Mouse (Mus musculus) cerebellum, adult 8-10 months (tissue): ENCODE results near the gene Il21.
A peak's percentile ranks its signal among the peaks of the same experiment; 100 is the strongest.

Source experiments
- DNase-seq: peaks from one replicate; pipeline ENCODE4 v3.0.0; 2022

Gene Il21

DNA sequence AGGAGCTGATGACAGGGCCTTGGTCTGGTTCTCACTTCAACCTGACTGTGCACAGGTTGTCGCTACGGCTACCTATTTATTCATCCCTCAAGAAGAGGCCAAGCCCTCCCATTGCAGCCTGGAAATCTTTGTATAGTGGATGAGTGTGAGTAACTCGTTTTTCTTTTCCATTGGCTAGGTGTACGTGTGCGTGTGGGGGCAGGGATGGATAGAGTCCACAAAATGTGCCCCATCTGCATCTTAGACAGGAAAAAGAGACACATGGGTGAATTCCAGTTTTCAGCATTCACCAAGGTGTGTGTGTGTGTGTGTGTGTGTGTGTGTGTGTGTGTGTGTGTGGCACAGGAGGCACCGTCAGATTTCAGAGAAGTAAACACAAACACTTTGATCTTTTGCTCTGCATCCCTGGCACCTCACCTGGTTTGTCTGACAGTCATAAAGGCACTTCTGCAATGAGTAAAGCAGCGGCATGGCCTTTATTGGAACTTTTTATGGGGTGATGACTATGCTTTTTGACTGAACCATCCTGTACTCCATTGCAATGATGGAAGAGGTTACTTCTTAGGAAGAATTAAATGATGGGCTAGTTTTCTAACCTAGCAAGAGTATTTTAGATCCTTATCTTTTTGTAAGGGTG is at the start of gene Il21:
Gene Il21 (minus strand): TSS at position 51 of the 637 bp plus-strand sequence.
- no peak for DNase-seq

DNA sequence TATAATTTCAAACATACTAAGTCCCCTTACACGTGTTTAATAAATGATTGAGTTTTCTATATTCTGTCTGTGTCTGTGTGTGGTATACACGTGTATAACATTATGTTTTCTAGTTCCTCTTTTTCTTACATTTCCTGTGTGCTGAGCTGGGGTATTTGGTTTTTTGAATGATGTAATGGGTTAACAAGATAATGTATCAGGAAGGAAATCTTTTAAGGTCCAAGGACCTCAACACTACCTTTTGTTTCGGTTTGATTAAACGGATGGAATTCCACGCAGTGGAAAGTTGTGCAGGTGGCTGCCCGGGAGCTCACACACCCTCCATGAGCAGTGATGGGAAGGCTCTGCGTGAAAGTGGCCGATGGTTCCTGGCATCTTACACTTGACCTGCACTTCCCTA is 48.4 kb upstream of the Il21 start:
- no peak for DNase-seq

DNA sequence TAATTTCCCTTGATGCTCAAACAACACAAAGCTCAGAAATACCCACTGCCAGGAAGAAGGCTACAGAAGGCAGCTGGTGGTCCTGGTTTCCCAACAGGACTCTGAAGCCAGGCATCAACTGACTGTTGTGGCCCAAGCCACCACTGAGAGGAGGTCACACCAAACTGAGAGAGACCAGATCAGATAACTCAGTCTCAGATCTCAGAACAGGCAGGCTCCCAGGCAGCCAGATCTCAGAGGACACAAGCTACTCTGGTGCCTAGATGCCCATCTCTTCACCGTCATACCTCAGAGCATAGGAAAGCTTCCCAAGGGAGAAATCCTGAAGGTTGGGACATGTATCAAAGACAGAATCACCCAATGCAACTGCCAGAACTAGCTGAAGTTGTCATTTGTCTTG is 47.8 kb upstream of the Il21 start:
- no peak for DNase-seq

- no peak for DNase-seq
Observed at GRCm38 (mm10) chr3:37274661-37275060, 42.2 kb upstream of the Il21 start.

- DNase-seq: no peak
Observed at GRCm38 (mm10) chr3:37273092-37273491, 40.7 kb upstream of the Il21 start.

DNA sequence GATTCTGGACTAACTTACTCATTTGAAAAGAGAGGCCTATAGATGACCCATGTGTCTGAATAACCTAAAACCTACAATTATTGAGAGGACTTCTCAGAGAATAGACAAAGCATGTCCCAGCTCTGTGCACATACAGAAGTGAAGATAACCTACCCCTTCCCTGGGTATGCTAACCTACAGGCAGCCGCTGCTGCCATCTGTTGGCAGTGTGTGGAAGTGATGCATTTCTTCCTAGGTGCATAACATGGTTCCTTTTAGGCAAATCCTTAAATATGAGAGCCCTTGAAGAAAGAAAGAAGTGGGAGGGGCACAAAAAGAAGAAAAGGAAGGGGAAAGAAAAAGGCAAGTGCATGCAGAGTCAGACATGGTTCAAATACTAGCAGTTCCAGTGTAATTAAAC is 38.8 kb upstream of the Il21 start:
- DNase-seq: peak; percentile 3

DNA sequence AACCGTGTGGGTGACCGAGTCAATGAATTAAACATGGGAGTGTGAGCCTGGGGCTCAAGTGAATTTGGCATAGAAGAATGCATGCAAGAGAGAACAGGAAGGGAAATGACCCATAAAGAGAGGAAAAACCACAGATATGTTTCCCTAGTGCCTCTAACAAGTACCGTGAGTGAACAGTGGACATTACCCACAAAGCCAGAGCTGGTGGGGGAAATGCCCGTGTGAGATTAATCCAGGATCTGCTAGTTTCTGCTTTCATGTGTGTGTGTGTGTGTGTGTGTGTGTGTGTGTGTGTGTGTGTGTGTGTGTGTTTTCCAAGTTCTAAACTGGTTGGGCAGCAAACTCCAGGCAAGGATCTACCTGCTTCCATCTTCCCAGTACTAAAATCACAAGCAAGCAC is 37.5 kb upstream of the Il21 start:
- DNase-seq: no peak

GRCm38 (mm10) chr3:37268338-37268737 is 35.9 kb upstream of the Il21 start:
- DNase-seq: no peak

DNA sequence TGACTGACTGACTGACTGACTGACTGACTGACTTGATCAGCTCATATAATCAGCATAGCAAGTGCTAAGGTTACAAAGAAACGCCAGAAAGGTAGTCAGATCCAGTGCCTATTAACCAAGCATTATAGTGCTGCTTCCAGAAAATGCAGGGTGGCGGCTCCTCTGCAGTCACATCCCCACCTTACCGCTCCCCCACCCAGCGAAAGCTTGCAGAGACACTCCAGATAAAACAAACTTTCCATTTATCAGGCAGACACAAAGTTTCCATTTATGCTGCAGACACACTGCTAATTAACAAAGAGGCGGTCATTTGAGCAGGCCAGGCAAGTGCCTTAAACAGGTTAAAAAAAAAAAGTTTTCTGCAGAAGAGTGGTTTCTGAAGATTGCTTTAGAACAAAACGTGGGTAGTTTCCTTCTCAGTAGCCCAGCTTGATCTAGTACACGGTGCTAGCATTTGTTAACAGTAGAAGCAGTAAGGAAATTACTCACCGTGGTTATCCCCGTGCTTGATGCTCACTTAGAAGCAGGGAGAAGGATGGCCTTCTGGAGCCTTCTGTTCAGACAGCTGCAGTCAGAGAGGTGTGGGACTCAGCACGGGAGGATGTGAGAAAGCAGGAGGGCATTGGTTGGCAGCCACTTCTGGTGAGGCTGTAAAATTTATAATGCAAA is 27.0 kb upstream of the Il21 start:
- DNase-seq: no peak

DNA sequence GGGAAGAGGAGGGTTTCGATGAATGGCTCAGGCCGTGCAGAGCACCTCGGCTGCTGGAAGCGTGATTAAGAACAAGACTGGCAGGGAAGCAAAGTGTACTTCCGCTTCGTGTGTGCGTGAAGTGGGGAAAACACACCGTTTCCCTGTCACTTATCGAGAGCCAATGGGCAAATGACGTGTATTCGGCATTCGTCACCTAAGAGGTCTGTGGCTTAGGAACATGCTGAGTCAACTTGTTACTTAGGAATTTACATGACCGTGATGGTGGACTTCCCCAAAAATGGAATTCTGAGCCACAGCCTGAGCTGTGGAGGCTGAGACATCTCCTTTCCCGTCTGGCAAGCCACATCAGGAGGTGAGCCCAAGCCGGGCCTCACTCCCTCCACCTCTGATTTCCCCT is 25.3 kb upstream of the Il21 start:
- DNase-seq: no peak

DNA sequence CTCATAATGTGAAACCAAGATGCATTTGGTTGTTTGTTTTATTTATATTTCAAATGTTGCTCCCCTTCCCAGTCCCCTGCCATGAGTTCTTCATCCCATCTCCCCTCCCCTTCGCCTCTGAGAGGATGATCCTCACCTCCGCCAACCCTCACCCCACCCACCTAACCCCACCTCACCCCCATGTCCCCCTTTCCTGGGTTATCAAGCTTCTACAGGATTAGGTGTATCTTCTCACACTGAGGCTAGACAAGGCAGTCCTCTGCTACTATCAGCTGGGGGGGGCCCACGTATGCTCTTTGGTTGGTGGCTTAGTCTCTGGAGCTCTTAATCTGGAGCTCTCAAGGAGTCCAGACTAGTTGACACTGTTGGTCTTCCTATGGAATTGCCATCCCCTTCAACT is 18.5 kb upstream of the Il21 start:
- DNase-seq: no peak

DNA sequence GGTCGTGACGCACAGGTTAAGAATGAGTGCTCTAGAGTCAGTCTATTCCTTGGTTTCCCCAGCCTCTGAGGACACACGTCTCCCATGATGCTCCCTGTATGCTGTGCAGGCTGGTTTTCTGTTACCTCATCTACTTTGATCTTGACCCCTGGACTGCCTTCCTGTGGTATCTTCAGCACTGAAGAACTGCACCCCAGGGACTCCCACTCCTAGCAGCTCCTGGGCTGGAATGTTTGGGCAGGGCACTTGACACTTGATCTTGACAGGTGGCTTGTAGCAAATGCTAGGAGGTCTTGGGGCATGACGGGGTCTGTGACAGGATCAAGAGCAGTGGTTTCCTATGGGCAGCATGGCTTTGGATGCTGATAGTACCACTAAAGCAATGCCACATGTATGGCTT is 2.6 kb upstream of the Il21 start:
- no peak for DNase-seq

- DNase-seq: no peak
Observed at GRCm38 (mm10) chr3:37231153-37231552, 1.3 kb downstream of the Il21 start.

- no peak for DNase-seq
Observed at GRCm38 (mm10) chr3:37229082-37229829, 3.2 kb downstream of the Il21 start.

DNA sequence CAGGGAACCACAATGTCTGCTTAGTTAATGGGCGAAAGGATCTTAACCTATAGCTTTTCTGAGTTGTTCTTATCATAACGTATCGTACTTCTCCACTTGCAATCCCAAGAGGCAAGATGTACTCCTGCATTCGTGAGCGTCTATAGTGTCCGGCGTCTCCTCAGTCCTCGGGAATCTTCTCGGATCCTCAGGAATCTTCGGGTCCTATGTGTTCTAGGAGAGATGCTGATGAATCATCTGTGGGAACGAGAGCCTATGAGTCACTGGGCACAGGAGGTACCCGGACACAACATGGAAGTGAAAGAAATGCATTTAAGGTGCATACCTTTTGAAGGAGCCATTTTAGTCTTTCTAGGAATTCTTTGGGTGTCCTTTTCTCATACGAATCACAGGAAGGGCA is 7.3 kb downstream of the Il21 start:
- DNase-seq: no peak

GRCm38 (mm10) chr3:37219071-37219470 is 13.4 kb downstream of the Il21 start:
- DNase-seq: peak; percentile 5

GRCm38 (mm10) chr3:37205226-37205800 is 27.1 kb downstream of the Il21 start:
- DNase-seq: no peak

DNA sequence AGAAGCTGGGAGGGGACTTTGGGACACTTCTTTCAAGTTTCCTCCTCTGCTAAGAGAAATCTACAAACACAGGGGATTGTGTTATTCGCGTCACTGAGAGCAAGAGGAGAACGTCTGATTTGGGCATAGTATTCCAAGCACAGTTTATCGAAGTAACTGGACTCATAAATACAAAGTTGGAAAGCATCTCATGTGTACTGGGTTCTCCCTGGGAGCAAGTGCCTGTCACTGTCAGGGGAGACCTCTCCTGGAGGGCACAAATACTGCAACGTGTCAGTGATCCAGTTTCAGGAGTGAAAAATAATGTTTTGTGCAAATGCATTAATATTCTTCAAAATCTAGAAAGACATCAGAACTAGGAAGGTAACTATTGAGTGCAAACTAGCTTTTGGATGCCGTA is 27.9 kb downstream of the Il21 start:
- DNase-seq: no peak

GRCm38 (mm10) chr3:37203984-37204428 is 28.4 kb downstream of the Il21 start:
- peak; percentile 59 for DNase-seq

DNA sequence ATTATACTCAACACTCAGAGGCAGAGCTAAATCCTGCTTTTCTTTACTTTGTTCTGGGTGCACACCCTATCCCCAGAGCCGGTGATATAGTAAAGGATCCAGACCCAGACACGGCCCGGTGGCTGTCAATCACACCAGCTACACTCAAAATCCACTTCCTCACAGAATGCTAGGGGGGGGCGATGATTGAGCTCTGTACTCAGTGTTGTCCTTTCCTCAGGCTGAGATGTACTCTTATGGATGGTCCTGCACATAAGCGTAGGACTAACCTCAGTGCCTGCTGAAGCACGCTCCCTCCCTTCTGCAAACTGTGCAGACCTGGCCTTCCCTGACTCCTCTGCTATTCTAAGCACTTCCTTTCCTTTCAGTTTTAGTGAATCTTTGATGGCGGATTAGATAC is 29.6 kb downstream of the Il21 start:
- no peak for DNase-seq

DNA sequence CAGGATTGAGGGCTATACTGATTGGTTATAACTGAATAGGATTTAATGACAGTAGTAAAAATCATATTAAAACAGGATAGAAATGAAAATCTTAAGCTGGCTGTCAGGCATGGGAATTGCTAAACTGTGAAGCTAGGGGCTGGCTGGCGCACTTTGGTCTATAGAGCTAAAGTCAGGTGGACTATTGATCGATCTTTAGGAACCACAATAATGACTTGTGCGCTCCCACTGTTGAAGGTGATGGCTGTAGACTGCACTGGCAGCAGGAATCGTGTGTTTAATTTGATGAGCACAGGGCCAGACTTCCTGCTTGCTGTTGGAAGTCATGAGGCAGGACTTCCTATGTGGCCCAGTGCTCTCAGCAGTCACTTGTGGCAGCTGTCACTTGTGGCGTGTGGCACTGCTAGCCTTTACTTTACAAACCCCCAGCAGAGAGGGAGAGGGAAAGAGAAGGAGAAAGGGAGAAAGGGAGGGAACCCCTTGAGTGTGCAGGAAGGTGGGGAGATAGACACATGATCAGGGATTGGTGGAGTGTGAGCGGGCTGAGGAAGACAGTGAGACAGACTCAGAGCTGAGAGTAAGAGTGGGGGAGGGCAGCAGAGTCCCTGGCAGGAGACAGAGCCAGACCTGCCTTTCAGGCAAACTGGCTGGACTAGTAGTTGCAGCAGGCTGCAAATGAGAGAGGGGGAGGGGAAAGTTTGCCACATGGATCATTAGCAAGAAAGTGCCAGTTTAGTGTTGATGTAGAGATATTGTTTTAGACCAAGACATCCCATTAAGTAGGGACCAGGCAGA is 31.1 kb downstream of the Il21 start:
- DNase-seq: no peak

DNA sequence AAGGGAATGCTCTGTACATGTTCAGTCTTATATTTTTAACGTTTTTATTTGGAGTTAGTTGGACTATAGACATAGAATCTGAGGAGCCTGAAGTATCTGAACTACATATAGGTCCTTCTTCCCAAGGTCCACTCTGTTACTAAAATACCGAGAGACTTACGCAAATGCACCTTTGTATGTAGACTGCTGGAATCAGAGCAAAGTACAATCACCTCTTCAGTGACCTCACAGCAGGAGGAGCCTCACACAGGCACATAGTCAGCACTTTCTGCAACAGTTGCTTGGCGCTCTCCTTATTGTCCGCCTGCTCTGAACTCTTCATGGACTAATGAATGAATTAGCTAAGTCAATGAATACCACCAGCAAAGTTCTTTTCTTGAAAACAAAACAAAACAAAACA is 34.1 kb downstream of the Il21 start:
- no peak for DNase-seq

DNA sequence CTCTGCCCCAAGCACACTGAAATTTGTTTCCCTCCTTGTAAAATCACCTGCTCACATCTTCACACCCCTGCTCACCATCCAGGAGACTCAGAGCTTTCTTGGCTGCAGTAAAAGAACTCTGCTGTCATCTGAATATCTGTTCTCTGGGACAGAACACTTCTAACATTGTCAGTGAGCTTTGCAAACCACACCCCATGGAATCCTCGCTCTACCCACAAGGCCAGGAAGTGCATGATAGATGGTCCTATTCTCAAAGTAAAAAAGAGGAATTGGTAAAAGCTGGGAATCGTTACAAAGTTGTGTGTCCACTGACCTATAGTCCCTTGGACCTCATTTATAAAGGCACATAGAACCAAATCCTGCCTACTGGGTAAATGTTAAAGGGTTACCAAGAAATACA is 40.5 kb downstream of the Il21 start:
- DNase-seq: no peak
